Comparison of ENCODE assay signal across 20 mouse cellular contexts in the genomic region with DNA sequence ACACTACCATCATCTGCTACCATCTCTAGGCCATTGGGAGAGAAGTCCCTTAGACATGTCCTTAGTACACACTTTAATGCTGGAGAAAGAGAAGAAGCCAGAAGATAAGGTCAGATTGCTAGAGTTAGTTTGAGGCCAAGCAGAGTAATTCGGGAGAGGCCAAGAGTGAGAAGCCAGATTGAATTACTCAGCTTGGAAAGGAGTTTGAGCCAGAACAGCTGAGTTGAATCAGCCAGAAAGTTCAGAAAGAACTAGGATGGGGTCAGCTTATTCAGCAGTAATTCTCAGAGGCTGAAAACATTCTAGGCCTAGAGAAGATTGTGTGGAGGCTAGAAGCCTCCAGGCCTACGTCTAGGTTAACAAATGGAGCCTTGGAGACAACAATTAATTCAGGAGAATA.
DNase-seq lines count a peak whose midpoint lies in the region; TF ChIP-seq lines count a peak whose summit lies in the region.
"Had no signal": no experiment of that assay in that cellular context is flagged by ENCODE, and none has a peak within 500 bp of the region (broad histone marks: within the 10 kb centered on the region; RNA-seq: fewer than 3 reads in every experiment).

No protein-coding gene starts in this region.

- 75% methylated on average over 2 of the region's 2 CpGs for WGBS in heart, adult 2 months

- intact Hi-C loops in heart, postnatal 36 days (cut with DNase I): no loop called here
- intact Hi-C loops in heart, postnatal 25 days (cut with DNase I): no loop called here
- intact Hi-C loops in heart, adult 2 months (cut with DNase I): no loop called here

- no peak for TF ChIP-seq CTCF in heart, adult 2 months (IDR thresholded peaks at IDR 0.05)

- no peaks in the 10 kb centered on the region for H3K79me2 ChIP-seq in heart, adult 2 months (replicated peaks; ENCODE audit: control insufficient read depth, insufficient read depth, low read length)

- H3K4me1 ChIP-seq in heart, adult 2 months (ENCODE audit: control insufficient read depth, insufficient read depth, low read length): peaks cover 2% of the 10 kb centered on the region
- H3K4me1 ChIP-seq: hindbrain, embryonic 13.5 days; intestine, embryonic 15.5 days had no signal

- H3K27ac ChIP-seq in heart, adult 2 months: no peak overlapping the region
- H3K27ac ChIP-seq: hindbrain, embryonic 10.5 days; hindbrain, embryonic 13.5 days; intestine, embryonic 15.5 days had no signal

- H3K4me3 ChIP-seq in heart, adult 2 months: no peak overlapping the region
- H3K4me3 ChIP-seq: hindbrain, embryonic 10.5 days; hindbrain, embryonic 13.5 days; intestine, embryonic 15.5 days had no signal

- no peak for TF ChIP-seq POLR2A in heart, adult 2 months (IDR thresholded peaks at IDR 0.05; ENCODE audit: insufficient read depth, low read depth, low read length)

- DNase-seq in heart, adult 8-10 months (ENCODE audit: low spot score): peak; percentile 40
- no peak for DNase-seq in heart, postnatal 36 days
- peak; percentile 7 for DNase-seq in heart, postnatal 25 days (ENCODE audit: low spot score)
- DNase-seq in heart, adult 2 months: no peak
- DNase-seq in 3T3-L1 (ENCODE audit: low read depth, low spot score): peak; percentile 47
- DNase-seq in NIH3T3 (ENCODE audit: low read depth): peak; percentile 75
- DNase-seq in Muller cell, postnatal 12 days (ENCODE audit: inconsistent ontology term): no peak
- no peak for DNase-seq in cerebellum, adult 11 months
- DNase-seq: adrenal gland, adult 8-10 months; adrenal gland, postnatal 25 days; cerebellum, adult 18-20 months; cerebellum, adult 9-10 months; cerebellum, postnatal 14 days; forebrain, postnatal 0 days; gastrocnemius, postnatal 25 days; kidney, adult 11 months; kidney, adult 8-10 months had no signal

- H3K9ac ChIP-seq in heart, adult 2 months (ENCODE audit: low read depth, low read length): no peak overlapping the region
- H3K9ac ChIP-seq: forebrain, postnatal 0 days; hindbrain, embryonic 13.5 days; intestine, embryonic 15.5 days had no signal

- no peaks in the 10 kb centered on the region for H3K36me3 ChIP-seq in heart, adult 2 months (ENCODE audit: control insufficient read depth, insufficient read depth, low read length)
- H3K36me3 ChIP-seq: hindbrain, embryonic 10.5 days; hindbrain, embryonic 13.5 days; intestine, embryonic 15.5 days had no signal

- no peak for TF ChIP-seq EP300 in heart, adult 2 months (IDR thresholded peaks at IDR 0.05; ENCODE audit: insufficient read depth, low read depth, low read length)

- no peaks in the 10 kb centered on the region for H3K27me3 ChIP-seq in heart, adult 2 months (ENCODE audit: control insufficient read depth, insufficient read depth, low read length)
- H3K27me3 ChIP-seq: hindbrain, embryonic 13.5 days; intestine, embryonic 15.5 days had no signal

Comparison
In these comparisons a context has a peak if more than half of its experiments do, and no peak if none do; other contexts are left out.
1. DNase-seq: peak in heart, adult 8-10 months (single experiment), heart, postnatal 25 days (single experiment), 3T3-L1 (single experiment) and NIH3T3 (single experiment); none in heart, postnatal 36 days (0 of 2), heart, adult 2 months (0 of 2), Muller cell, postnatal 12 days (single experiment) and cerebellum, adult 11 months (single experiment).